11 mouse cellular contexts compared by ENCODE assay signal in genomic region chrX:52961559-52962110, GRCm38 (mm10). TPM values are rescaled to one million over a fixed set of nuclear protein-coding genes. Genes with fewer than 3 reads are reported as not detected.
A peak's percentile ranks its signal among the peaks of the same experiment; 100 is the strongest.
DNase-seq lines count a peak whose midpoint lies in the region; ATAC-seq and TF ChIP-seq lines count a peak whose summit lies in the region.
"Had no signal": no experiment of that assay in that cellular context is flagged by ENCODE, and none has a peak within 500 bp of the region (broad histone marks: within the 10 kb centered on the region; RNA-seq: fewer than 3 reads in every experiment).

No protein-coding gene starts in this region.

- H3K36me3 ChIP-seq in heart, postnatal 0 days (replicated peaks; ENCODE audit: control insufficient read depth, insufficient read depth, low read length) = no peaks in the 10 kb centered on the region

- H3K4me2 ChIP-seq in heart, postnatal 0 days (ENCODE audit: low read depth, low read length) = no peak overlapping the region

- no peak overlapping the region for H3K4me3 ChIP-seq in heart, postnatal 0 days (ENCODE audit: low read depth, low read length)

- DNase-seq in embryo, embryonic 10 days (ENCODE audit: low spot score) = peak; percentile 7
- DNase-seq in embryo, embryonic 9.5 days (ENCODE audit: extremely low spot score) = no peak
- DNase-seq in heart, postnatal 0 days (ENCODE audit: low spot score) = no peak
- DNase-seq in heart, postnatal 10 days = no peak
- peak; percentile 1 for DNase-seq in right cerebral cortex, postnatal 4 days
- DNase-seq in right cerebral cortex, adult 18-20 months = no peak
- DNase-seq in neural tube, embryonic 10.5 days (ENCODE audit: extremely low spot score, low spot score) = no peak
- no peak for DNase-seq in adrenal gland, adult 18-20 months (ENCODE audit: low spot score in 2 of 2)
- DNase-seq: cerebellum, adult 18-20 months; kidney, adult 11 months; kidney, postnatal 25 days had no signal

- no peaks in the 10 kb centered on the region for H3K4me1 ChIP-seq in heart, postnatal 0 days (ENCODE audit: control insufficient read depth, insufficient read depth)

- intact Hi-C loops in heart, postnatal 10 days (cut with DNase I) = no loop called here

- no peaks in the 10 kb centered on the region for H3K27me3 ChIP-seq in heart, postnatal 0 days (ENCODE audit: control insufficient read depth, insufficient read depth, low read length)

- WGBS in heart, postnatal 0 days = 45% methylated on average over 5 of the region's 5 CpGs

- ATAC-seq in heart, postnatal 0 days (ENCODE audit: insufficient read depth, low read depth) = peak; percentile 66; the same call in 1 of the 2 replicates

- H3K9ac ChIP-seq in heart, postnatal 0 days (replicated peaks; ENCODE audit: low read depth, low read length) = no peak overlapping the region

- no peak for TF ChIP-seq EP300 in heart, postnatal 0 days (IDR thresholded peaks at IDR 0.05; ENCODE audit: low read depth)

- TF ChIP-seq CTCF in heart, postnatal 0 days (IDR thresholded peaks at IDR 0.05; ENCODE audit: low read depth) = no peak

- H3K9me3 ChIP-seq in heart, postnatal 0 days (replicated peaks; ENCODE audit: control insufficient read depth, low read length) = no peaks in the 10 kb centered on the region

- H3K27ac ChIP-seq in heart, postnatal 0 days (ENCODE audit: low read depth) = peak overlapping the region; percentile 61

RNA-seq across cellular contexts. Expression of gene Hprt, which starts 26.3 kb away (rescaled TPM):
- total RNA-seq in heart, postnatal 0 days (2014; rRNA removed; ENCODE audit: low replicate concordance) = 69.0 and 93.5 TPM in 2 replicates
- polyA plus RNA-seq in heart, postnatal 0 days (2015; fragmentation: Nextera tagmentation; extraction: Ambion mirVana) = 209 and 218 TPM in 2 replicates
- 10 to 100 TPM; 85.3 to 95.9 TPM for total RNA-seq in heart, postnatal 10 days (2021)
- total RNA-seq in adrenal gland, adult 18-20 months (2021) = 100 to 1,000 TPM; 104 to 114 TPM

RNA-seq across cellular contexts. Expression of gene Phf6, which starts 49.6 kb away (rescaled TPM):
- 2.1 and 4.5 TPM in 2 replicates for total RNA-seq in heart, postnatal 0 days (2014; rRNA removed; ENCODE audit: low replicate concordance)
- polyA plus RNA-seq in heart, postnatal 0 days (2015; fragmentation: Nextera tagmentation; extraction: Ambion mirVana) = 5.9 and 6.2 TPM in 2 replicates
- total RNA-seq in heart, postnatal 10 days (2021) = 1 to 10 TPM; 7.6 to 8.1 TPM
- total RNA-seq in adrenal gland, adult 18-20 months (2021) = 10 to 100 TPM; 14.9 to 16.0 TPM

Comparison
In these comparisons a context has a peak if more than half of its experiments do, and no peak if none do; other contexts are left out.
1. DNase-seq: peak in embryo, embryonic 10 days (single experiment) and right cerebral cortex, postnatal 4 days (single experiment); none in embryo, embryonic 9.5 days (single experiment), heart, postnatal 0 days (single experiment), heart, postnatal 10 days (0 of 2), right cerebral cortex, adult 18-20 months (single experiment), neural tube, embryonic 10.5 days (single experiment) and adrenal gland, adult 18-20 months (0 of 2).